Mouse (Mus musculus) cerebellum, adult 2 months (tissue): ENCODE results near the gene Arntl. TPM values are rescaled to one million over a fixed set of nuclear protein-coding genes. Genes with fewer than 3 reads are reported as not detected.

Source experiments
- DNase-seq, 2 experiments: peaks; one replicate each; pipeline ENCODE4 v3.0.0; 2021
- H3K27ac ChIP-seq: fragments of 200-500 bp; 2 replicates; pipeline ENCODE4 v1.5.1; 2012; ENCODE audit warnings: low read length, control low read depth, inconsistent platforms; ENCODE audit not compliant: insufficient read depth
- H3K27me3 ChIP-seq: fragments of 200-500 bp; 2 replicates; pipeline ENCODE4 v1.6.1; 2012; ENCODE audit warnings: inconsistent platforms, mild to moderate bottlenecking, low read length, moderate library complexity; ENCODE audit not compliant: control insufficient read depth, insufficient read depth
- H3K4me1 ChIP-seq: fragments of 200-500 bp; 2 replicates; pipeline ENCODE4 v1.6.1; 2011; ENCODE audit warnings: low read length; ENCODE audit not compliant: control insufficient read depth, insufficient read depth
- H3K4me3 ChIP-seq: fragments of 200-500 bp; replicated peaks from 2 replicates; pipeline ENCODE3; 2011; ENCODE audit warnings: mild to moderate bottlenecking, low read depth, low read length, control low read depth; ENCODE audit not compliant: insufficient read depth
- CTCF ChIP-seq: fragments of 200-500 bp; IDR thresholded peaks from 2 replicates; pipeline ENCODE4 v1.5.1; 2011; ENCODE audit warnings: low read depth, mild to moderate bottlenecking, control low read depth, low read length, moderate library complexity, borderline replicate concordance; ENCODE audit not compliant: insufficient read depth
- POLR2A ChIP-seq: fragments of 200-500 bp; IDR thresholded peaks from 2 replicates; pipeline ENCODE4 v1.6.1; 2011; ENCODE audit warnings: low read length, control low read depth, borderline replicate concordance; ENCODE audit not compliant: insufficient read depth
- WGBS: fragments of 180-500 bp; shearing (Covaris S2); methylation state at CpG from one replicate; pipeline ENCODE4 v1.1.7; 2018; 5-methylcytosine and 5-hydroxymethylcytosine counted together
- polyA plus RNA-seq: library from polyadenylated mRNA; depleted of rRNA; stranded (reverse); fragments of >200 nt; gene quantifications from 2 replicates; pipeline ENCODE4 v1.2.3, GENCODE M21; 2012; rRNA removed

Arntl gene
- polyA plus RNA-seq, 1 experiment: 28.4 TPM

- Histone ChIP-seq H3K27me3 (no peaks in the 10 kb centered on the region), H3K27ac (no peak overlapping the region), H3K4me3 (no peak overlapping the region), H3K4me1 (no peaks in the 10 kb centered on the region)
- 88% methylated on average over 8 of the region's 8 CpGs for WGBS
- TF ChIP-seq CTCF: no peak
- no peak for TF ChIP-seq POLR2A
- no peak for DNase-seq
Measured at GRCm38 (mm10) chr7:113335250-113335649, 128.0 kb downstream of the Arntl start.

- no peaks in the 10 kb centered on the region for H3K27me3 ChIP-seq
- 5% methylated on average over 4 of the region's 4 CpGs for WGBS
- H3K27ac ChIP-seq: no peak overlapping the region; the same call in 1 of the 2 replicates
- H3K4me1 ChIP-seq: no peaks in the 10 kb centered on the region; the same call in 1 of the 2 replicates
- DNase-seq: peak; percentile 74 to 95
- peak overlapping the region; percentile 42 for H3K4me3 ChIP-seq
- peak; percentile 78; the same call in 1 of the 2 replicates for TF ChIP-seq POLR2A
- TF ChIP-seq CTCF: no peak
Measured at GRCm38 (mm10) chr7:113347271-113347670, 140.0 kb downstream of the Arntl start.

- WGBS: 14% methylated on average over 2 of the region's 2 CpGs
- H3K4me1 ChIP-seq: no peaks in the 10 kb centered on the region; the same call in 1 of the 2 replicates
- no peak overlapping the region for H3K27ac ChIP-seq
- H3K27me3 ChIP-seq: no peaks in the 10 kb centered on the region
- peak overlapping the region; percentile 28 for H3K4me3 ChIP-seq
- no peak for TF ChIP-seq CTCF
- DNase-seq: no peak
Measured at GRCm38 (mm10) chr7:113347694-113348093, 140.4 kb downstream of the Arntl start.

GRCm38 (mm10) chr7:113349089-113349488 lies 141.8 kb downstream of the Arntl start:
- TF ChIP-seq CTCF (no peak), POLR2A (no peak)
- Histone ChIP-seq H3K27ac (no peak overlapping the region), H3K4me3 (no peak overlapping the region), H3K4me1 (no peaks in the 10 kb centered on the region; the same call in 1 of the 2 replicates), H3K27me3 (no peaks in the 10 kb centered on the region)
- 100% methylated on average over 1 of the region's 1 CpGs for WGBS
- DNase-seq: no peak

Other genes starting within 250 kb of the Arntl start
- 52.9 and 55.3 TPM in 2 replicates for gene Btbd10, start 161.9 kb downstream of the Arntl start, polyA plus RNA-seq
- gene Pth, start 181.1 kb downstream of the Arntl start, polyA plus RNA-seq: not detected in 2 replicates